Mouse (Mus musculus): ENCODE data around the gene Gm20403. TPM values are rescaled to one million over a fixed set of nuclear protein-coding genes. Genes with fewer than 3 reads are reported as not detected.

Gene Gm20403
- total RNA-seq (2023; ENCODE audit: inconsistent age) = not detected in 4 replicates

DNA sequence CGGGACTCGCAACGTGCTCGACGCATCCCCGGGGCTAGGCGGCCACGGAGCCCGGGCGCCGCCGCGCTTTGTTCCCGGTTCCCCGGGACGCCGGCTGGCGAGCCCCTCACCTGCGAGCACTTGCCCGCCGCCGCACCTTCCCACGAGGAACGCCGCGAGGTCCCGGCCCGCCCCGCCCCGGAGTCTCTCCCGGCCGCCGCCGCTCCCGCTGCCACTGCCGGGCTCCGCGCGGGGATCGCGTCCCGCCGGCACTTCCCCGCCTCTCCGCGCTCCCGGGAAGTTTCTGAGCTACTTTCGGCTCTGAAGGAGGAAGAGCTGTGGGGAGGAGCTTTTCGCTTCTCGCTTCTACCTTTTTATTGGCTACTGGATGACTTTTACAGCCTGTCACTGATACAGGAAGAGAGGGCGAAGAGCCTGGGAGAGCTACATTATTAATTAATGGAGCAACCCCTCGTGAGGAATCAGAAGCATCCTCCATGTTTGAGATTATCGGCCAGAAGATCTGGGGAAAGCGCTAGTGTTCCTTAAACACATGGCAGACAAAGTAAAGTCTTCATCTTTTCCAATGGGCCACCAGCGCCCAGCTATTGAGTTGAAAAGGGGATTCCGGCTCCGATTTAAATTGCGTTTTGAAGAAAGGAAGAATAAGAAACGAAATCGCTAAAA lies at the start of gene Gm20403:
Gene Gm20403 (minus strand): TSS at position 478 of the 666 bp plus-strand sequence.

DNA sequence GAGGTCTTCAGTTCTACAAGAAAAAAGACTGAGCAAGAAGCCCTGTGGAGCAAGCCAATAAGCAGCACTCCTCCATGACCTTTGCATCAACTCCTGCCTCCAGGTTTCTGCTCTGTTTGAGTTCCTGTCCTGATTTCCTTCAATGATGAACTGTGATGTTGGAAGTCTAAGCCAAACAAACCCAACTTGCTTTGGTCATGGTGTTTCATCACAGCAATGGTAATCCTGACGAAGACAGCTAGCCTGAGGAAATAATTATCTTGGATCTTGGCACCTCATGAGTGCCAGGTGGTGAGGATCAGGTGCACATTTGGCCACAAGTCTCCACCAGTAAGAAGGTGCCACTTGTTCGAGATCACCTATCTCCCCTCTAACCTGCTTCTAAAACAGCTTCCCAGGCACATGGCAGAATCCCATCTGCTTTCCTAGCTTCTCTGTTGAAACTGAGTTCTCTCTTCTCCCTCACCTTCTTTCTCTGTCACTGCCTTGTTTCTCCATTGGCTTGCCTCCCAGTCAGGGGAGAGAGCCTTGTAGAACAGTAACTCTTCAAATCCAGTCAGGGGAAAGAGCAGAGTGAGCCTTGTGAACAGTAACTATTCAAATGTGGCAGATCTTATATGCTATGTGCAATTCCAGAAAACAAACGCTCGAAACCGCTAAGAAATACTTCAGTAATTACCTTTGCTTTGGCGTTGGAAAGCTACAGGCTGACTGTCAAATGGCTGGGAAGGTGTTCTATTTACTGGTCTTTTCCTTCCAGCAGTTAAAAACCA lies 27.5 kb upstream of the Gm20403 start, which contains the start of gene Baz1a:
Gene Baz1a (minus strand): TSS at position 723 of the 773 bp plus-strand sequence.

Other genes with a start within 250 kb of the Gm20403 start
- 55.3 to 66.9 TPM (median 62.1 TPM) in 4 replicates for gene Snx6, start 190.8 kb downstream of the Gm20403 start, total RNA-seq (2023; ENCODE audit: inconsistent age)
- 37.4 to 47.9 TPM (median 41.3 TPM) in 4 replicates for gene Cfl2, start 123.7 kb downstream of the Gm20403 start, total RNA-seq (2023; ENCODE audit: inconsistent age)
- 252 to 283 TPM (median 268 TPM) in 4 replicates for gene Baz1a, start 27.8 kb upstream of the Gm20403 start, total RNA-seq (2023; ENCODE audit: inconsistent age)
- 7.3 to 9.7 TPM (median 7.8 TPM) in 4 replicates for gene 2700097O09Rik, start 93.6 kb upstream of the Gm20403 start, total RNA-seq (2023; ENCODE audit: inconsistent age)
- gene Srp54a, start 93.7 kb upstream of the Gm20403 start, total RNA-seq (2023; ENCODE audit: inconsistent age) = 67.9 to 78.7 TPM (median 77.6 TPM) in 4 replicates
- gene Fam177a, start 137.9 kb upstream of the Gm20403 start, total RNA-seq (2023; ENCODE audit: inconsistent age) = 4.3 TPM in 1 of 4 replicates, not detected in the others
- 30.4 to 49.8 TPM (median 39.3 TPM) in 4 replicates for gene Srp54b, start 168.6 kb upstream of the Gm20403 start, total RNA-seq (2023; ENCODE audit: inconsistent age)
- 4.9 to 12.6 TPM (median 9.7 TPM) in 4 replicates for gene 1700047I17Rik2, start 213.1 kb upstream of the Gm20403 start, total RNA-seq (2023; ENCODE audit: inconsistent age)
- gene Srp54c, start 243.6 kb upstream of the Gm20403 start, total RNA-seq (2023; ENCODE audit: inconsistent age) = 24.4 to 29.6 TPM (median 29.4 TPM) in 4 replicates